Mouse (Mus musculus): ENCODE data around the gene Tmem253. TPM values are rescaled to one million over a fixed set of nuclear protein-coding genes. Genes with fewer than 3 reads are reported as not detected.

The Tmem253 gene
- total RNA-seq, 2 experiments from 2014 or later = 1.3 to 1.5 TPM

Other genes with a start within 250 kb of the Tmem253 start
- not detected for gene Ang4, start 242.1 kb upstream of the Tmem253 start, total RNA-seq (2021)
- not detected for gene AY358078, start 215.6 kb upstream of the Tmem253 start, total RNA-seq (2021)
- not detected for gene Ear6, start 162.0 kb upstream of the Tmem253 start, total RNA-seq (2021)
- gene Mettl17, start 130.8 kb upstream of the Tmem253 start, total RNA-seq (2021) = 10 to 100 TPM; 11.7 to 14.4 TPM
- gene Slc39a2, start 122.8 kb upstream of the Tmem253 start, total RNA-seq (2021) = under 1 TPM; 0.20 to 0.51 TPM
- gene Ndrg2, start 101.5 kb upstream of the Tmem253 start, total RNA-seq (2021) = 1,000 to 10,000 TPM; 1,350 to 1,506 TPM
- gene Tppp2, start 97.2 kb upstream of the Tmem253 start, total RNA-seq (2021) = not detected
- not detected for gene Rnase13, start 92.9 kb upstream of the Tmem253 start, total RNA-seq (2021)
- 10 to 100 TPM; 13.9 to 18.5 TPM for gene Arhgef40, start 30.9 kb upstream of the Tmem253 start, total RNA-seq (2021)
- gene Zfp219, start 5.1 kb downstream of the Tmem253 start, total RNA-seq (2021) = 10 to 100 TPM in 1 of 2 experiments, 1 to 10 TPM in 1; 9.7 to 12.4 TPM
- gene Olfr221, start 26.8 kb downstream of the Tmem253 start, total RNA-seq (2021) = not detected
- gene Hnrnpc, start 88.4 kb downstream of the Tmem253 start, total RNA-seq (2021) = 10 to 100 TPM; 71.0 to 74.4 TPM
- not detected for gene Rpgrip1, start 95.0 kb downstream of the Tmem253 start, total RNA-seq (2021)
- 10 to 100 TPM; 10.1 to 13.7 TPM for gene Supt16, start 181.8 kb downstream of the Tmem253 start, total RNA-seq (2021)
- 10 to 100 TPM; 26.6 to 30.8 TPM for gene Chd8, start 242.1 kb downstream of the Tmem253 start, total RNA-seq (2021)